Mouse (Mus musculus): ENCODE measurements around the gene Cd151.

DNA sequence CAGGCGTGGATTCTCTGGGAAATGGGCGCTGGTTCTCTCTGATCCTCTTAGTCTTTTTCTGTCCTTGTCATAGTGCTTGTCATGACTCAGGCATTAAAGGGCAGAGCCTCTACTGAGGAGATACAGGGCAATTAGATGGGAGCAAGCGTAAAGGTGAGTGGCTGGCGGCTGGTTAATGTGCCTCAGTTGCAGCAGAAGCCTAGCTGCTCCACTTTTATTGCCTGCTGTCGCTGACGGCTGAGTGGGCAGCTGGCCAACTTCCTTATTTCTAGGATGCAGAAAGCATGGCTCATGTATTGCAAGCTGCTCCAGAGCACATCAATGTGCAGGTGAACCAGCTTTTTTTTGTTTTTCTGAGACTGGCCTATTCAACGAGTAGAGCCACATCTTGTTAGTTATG, 48.2 kb upstream of the Cd151 start:
- TF ChIP-seq CTCF (IDR thresholded peaks at IDR 0.05): no peak
- TF ChIP-seq EP300 (IDR thresholded peaks at IDR 0.05): no peak

Measured in lung, postnatal 0 days (tissue).